Mouse (Mus musculus): Measurements from ENCODE around the gene Osgin1.

- no peak for TF ChIP-seq GATA1 (IDR thresholded peaks at IDR 0.05; ENCODE audit: borderline replicate concordance, low read length)
- TF ChIP-seq FLI1 (IDR thresholded peaks at IDR 0.05; ENCODE audit: low read length), result no peak
These were observed 8.4 kb upstream of the Osgin1 start for GRCm38 (mm10) chr8:119425533-119425932.

All from megakaryocyte, embryonic 14.5 days (primary cell).